ENCODE assay signal across 8 mouse cellular contexts in the genomic region with DNA sequence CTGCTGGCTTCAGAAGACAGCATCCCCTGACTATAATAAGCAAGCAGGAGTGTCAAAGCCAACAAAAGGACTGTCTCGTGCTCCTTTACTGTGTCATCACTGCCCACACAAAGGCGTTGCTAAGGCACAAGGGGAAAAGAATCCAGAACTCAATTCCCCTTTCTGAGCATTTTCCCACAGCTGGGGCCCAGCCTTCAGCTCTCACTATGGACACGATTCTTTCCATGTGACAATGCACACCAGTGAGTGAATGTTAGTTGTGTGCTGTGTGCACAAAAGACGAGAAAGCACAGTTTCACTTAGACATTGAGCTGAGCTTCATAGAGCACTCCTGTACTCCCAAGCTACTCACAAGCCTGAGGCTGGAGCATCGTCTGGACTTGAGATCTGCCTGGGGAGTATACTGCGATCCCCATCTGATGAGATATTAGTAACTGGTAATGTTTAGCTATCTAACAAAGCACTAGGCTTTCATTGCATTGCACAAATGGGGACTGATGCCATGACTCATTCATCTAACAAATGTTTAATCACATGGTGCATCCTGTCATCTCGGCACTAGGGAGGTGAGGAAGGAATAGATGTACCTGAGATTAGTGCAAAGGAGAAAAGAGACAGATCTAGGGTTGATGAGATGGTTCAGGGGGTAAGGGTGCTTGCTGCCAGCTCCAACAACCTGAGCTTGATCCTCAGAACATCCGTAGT. TPM values are rescaled to one million over a fixed set of nuclear protein-coding genes. Genes with fewer than 3 reads are reported as not detected.
DNase-seq lines count a peak whose midpoint lies in the region; ATAC-seq lines count a peak whose summit lies in the region.

No protein-coding gene starts in this region.

- no peak overlapping the region for H3K9ac ChIP-seq in forebrain, embryonic 12.5 days

- no peaks in the 10 kb centered on the region for H3K27me3 ChIP-seq in forebrain, embryonic 12.5 days

- ATAC-seq in forebrain, embryonic 12.5 days (ENCODE audit: low FRiP score), result peak; percentile 86
- peak; percentile 32; the same call in 1 of the 2 replicates for ATAC-seq in monocyte, adult 5-6 weeks (replicated peaks; ENCODE audit: insufficient number of reproducible peaks, low FRiP score, low TSS enrichment, poor library complexity, severe bottlenecking)

- H3K4me3 ChIP-seq in brown adipose tissue, adult 24 weeks (ENCODE audit: insufficient read depth, low read depth, low read length), result no peak overlapping the region
- no peak overlapping the region for H3K4me3 ChIP-seq in forebrain, embryonic 12.5 days (replicated peaks)

- no peak overlapping the region for H3K4me2 ChIP-seq in forebrain, embryonic 12.5 days

- no peaks in the 10 kb centered on the region for H3K36me3 ChIP-seq in forebrain, embryonic 12.5 days (replicated peaks)

- peak; percentile 67 for DNase-seq in layer of hippocampus, adult 9-11 months
- DNase-seq in urinary bladder, postnatal 36 days (ENCODE audit: low spot score in 2 of 2), result no peak
- DNase-seq in thymus, postnatal 25 days, result no peak
- no peak for DNase-seq in adrenal gland, postnatal 4 days (ENCODE audit: low spot score in 2 of 2)
- no peak for DNase-seq in cerebellum, adult 9-10 months

- 0 out of 2 replicates have a peak overlapping the region, but pooled peaks have one; percentile 15 for H3K27ac ChIP-seq in brown adipose tissue, adult 24 weeks (replicated peaks; ENCODE audit: low read depth, low read length)
- H3K27ac ChIP-seq in forebrain, embryonic 12.5 days, result peak overlapping the region; percentile 87

- 35% methylated on average over 8 of the region's 8 CpGs for WGBS in forebrain, embryonic 12.5 days

- peaks cover 3% of the 10 kb centered on the region; the same call in 1 of the 2 replicates for H3K4me1 ChIP-seq in brown adipose tissue, adult 24 weeks (ENCODE audit: control insufficient read depth, insufficient read depth, insufficient read length, low read length)
- H3K4me1 ChIP-seq in forebrain, embryonic 12.5 days, result peaks cover 33% of the 10 kb centered on the region

- no peaks in the 10 kb centered on the region for H3K9me3 ChIP-seq in forebrain, embryonic 12.5 days

RNA-seq across cellular contexts. Expression of a gene that starts 25.5 kb away (rescaled TPM):
- 11.8 and 18.7 TPM in 2 replicates for polyA plus RNA-seq in brown adipose tissue, adult 24 weeks (2012; ENCODE audit: insufficient read depth, insufficient read length, missing spikeins)
- polyA plus RNA-seq in forebrain, embryonic 12.5 days (2016; fragmentation: Nextera tagmentation; extraction: Ambion mirVana), result 228 and 237 TPM in 2 replicates
- total RNA-seq in monocyte, adult 5-6 weeks (2017), result 142 to 226 TPM (median 192 TPM) in 3 replicates
- total RNA-seq in adrenal gland, postnatal 4 days (2021), result 10 to 100 TPM; 34.8 to 39.1 TPM

RNA-seq across cellular contexts. Expression of a gene that starts 47.8 kb away (rescaled TPM):
- 51.4 and 62.3 TPM in 2 replicates for polyA plus RNA-seq in brown adipose tissue, adult 24 weeks (2012; ENCODE audit: insufficient read depth, insufficient read length, missing spikeins)
- polyA plus RNA-seq in forebrain, embryonic 12.5 days (2016; fragmentation: Nextera tagmentation; extraction: Ambion mirVana), result 8.2 TPM in 2 replicates
- total RNA-seq in monocyte, adult 5-6 weeks (2017), result 1.1 to 9.4 TPM (median 4.3 TPM) in 3 replicates
- total RNA-seq in adrenal gland, postnatal 4 days (2021), result 10 to 100 TPM; 12.5 to 12.7 TPM

RNA-seq across cellular contexts. Expression of a gene that starts 53.2 kb away (rescaled TPM):
- 558 and 608 TPM in 2 replicates for polyA plus RNA-seq in brown adipose tissue, adult 24 weeks (2012; ENCODE audit: insufficient read depth, insufficient read length, missing spikeins)
- 791 and 796 TPM in 2 replicates for polyA plus RNA-seq in forebrain, embryonic 12.5 days (2016; fragmentation: Nextera tagmentation; extraction: Ambion mirVana)
- 266 to 549 TPM (median 344 TPM) in 3 replicates for total RNA-seq in monocyte, adult 5-6 weeks (2017)
- total RNA-seq in adrenal gland, postnatal 4 days (2021), result 100 to 1,000 TPM; 353 to 385 TPM
